Mouse (Mus musculus): ENCODE data around the gene Tepsin. TPM values are rescaled to one million over a fixed set of nuclear protein-coding genes. Genes with fewer than 3 reads are reported as not detected.

The Tepsin gene
- polyA plus RNA-seq, 1 experiment from 2014 or later = 9.3 TPM

DNA sequence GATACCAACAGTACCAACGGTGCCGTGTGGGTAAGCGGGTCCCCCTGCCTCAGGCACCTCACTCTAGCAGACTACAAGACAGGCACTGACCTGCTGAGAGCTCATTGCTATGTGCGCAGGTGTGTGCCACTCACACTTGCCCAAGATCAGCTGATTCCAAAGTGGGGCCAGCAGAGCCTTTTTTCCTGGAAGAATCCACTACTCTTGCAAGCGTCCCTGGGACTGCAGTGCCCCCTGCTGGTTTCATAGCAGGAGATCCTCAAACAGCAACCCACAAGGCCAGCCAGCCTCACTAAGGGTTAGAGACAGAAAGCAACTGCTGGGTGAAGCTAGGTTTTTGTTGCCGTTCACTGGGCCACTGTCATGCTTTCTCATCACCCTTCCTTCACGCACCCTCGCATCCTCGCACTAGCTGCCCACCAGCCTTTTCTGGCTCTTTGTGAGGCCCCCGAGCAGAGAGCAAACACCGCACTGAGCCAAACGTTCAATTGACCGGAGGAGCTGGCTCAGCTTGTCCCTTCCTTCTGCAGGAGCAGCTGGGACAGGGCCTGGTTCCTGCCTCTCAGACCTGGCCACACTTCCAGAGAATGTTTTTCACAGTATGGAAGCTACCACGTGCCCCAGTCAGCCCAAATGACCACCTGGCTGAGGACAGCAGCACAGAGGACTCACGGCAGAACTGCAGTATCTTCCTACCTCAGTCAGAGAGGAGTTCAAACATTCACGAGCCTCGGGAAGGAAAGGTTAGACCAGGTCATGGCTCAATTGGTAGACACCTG, 22.3 kb upstream of the Tepsin start:
- 93% methylated on average over 17 of the region's 17 CpGs for WGBS (ENCODE audit: missing documents)
- Histone ChIP-seq H3K4me3 (ENCODE audit: inconsistent target) (no peak overlapping the region), H3K36me3 (ENCODE audit: inconsistent target) (peaks cover 75% of the 10 kb centered on the region), H3K27ac (no peak overlapping the region), H3K79me2 (ENCODE audit: inconsistent target) (peaks cover 8% of the 10 kb centered on the region; the same call in 1 of the 2 replicates)

DNA sequence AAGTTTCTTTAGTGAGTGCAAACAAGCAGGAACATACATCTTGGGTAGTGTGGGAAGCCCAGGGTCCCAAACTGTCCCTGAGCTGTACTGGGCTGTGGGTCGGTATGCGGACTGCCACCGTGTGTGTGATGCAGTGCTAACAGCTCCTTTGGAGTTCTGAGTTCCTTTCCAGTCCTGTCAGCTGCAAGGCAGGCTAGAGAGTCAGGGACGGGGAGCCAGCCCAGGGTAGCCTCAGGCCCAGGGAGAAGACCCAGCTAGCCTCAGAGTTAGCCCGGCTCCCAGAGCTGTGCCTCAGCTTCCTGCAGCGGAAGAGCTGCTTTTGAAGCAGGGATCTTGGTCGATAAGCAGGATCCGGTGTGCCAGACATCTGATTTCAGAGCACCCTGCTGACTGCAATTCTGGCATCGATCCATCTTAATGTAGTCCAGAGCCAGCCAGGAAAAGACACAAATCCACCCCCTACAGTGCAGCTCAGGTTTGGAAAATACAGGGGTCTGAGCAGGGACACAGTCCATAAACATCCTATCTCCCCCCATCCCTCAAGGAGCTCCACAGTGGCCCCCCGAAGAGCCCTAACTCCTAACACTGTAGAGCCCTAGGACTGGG, 21.5 kb upstream of the Tepsin start:
- Histone ChIP-seq H3K4me3 (ENCODE audit: inconsistent target) (no peak overlapping the region), H3K79me2 (ENCODE audit: inconsistent target) (peaks cover 5% of the 10 kb centered on the region; the same call in 1 of the 2 replicates), H3K36me3 (ENCODE audit: inconsistent target) (peaks cover 79% of the 10 kb centered on the region), H3K27ac (no peak overlapping the region)
- 96% methylated on average over 10 of the region's 10 CpGs for WGBS (ENCODE audit: missing documents)

DNA sequence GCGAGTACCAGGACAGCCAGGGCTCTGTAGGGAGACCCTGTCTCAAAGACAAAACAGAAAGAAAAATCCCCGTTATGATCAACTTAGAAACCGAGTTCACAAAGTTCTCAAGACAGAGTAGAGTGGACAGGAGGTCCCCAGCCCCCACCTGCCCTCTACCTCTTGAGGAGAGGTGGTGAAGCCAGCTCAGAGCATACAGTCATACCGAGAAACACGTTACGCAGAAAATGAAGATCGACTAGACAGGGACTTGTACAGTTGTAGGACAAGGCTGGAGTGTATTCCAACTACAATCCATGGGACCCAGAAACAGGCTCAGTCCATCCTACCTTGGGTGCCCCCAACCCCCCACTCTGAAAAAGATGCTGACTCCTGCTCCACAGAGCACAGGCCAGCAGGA, 20.6 kb upstream of the Tepsin start:
- H3K27ac ChIP-seq = no peak overlapping the region
- WGBS (ENCODE audit: missing documents) = 90% methylated on average over 7 of the region's 7 CpGs
- H3K79me2 ChIP-seq (ENCODE audit: inconsistent target) = no peaks in the 10 kb centered on the region; the same call in 1 of the 2 replicates
- no peak overlapping the region for H3K4me3 ChIP-seq (ENCODE audit: inconsistent target)
- H3K36me3 ChIP-seq (ENCODE audit: inconsistent target) = peaks cover 77% of the 10 kb centered on the region

DNA sequence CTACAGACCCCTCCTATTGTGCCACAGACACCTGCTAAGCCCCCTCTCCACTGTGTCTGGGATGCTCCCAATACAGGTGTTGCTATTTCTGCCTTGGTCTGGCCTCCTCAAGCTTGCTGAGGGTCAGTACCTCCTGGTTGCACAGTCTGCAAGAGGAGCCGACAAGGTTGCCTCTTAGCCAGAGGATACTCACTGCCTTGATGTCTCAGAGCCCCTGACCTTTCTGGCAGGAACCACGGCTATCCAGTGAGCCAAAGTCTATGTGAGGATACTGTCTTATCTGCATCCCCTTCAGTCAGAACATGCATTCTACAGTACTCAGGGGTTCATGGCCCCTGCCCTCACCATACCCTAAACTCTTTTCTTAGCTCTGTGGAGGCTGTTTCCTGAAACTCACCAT, 19.1 kb upstream of the Tepsin start:
- Histone ChIP-seq H3K4me3 (ENCODE audit: inconsistent target) (no peak overlapping the region), H3K79me2 (ENCODE audit: inconsistent target) (no peaks in the 10 kb centered on the region; the same call in 1 of the 2 replicates), H3K36me3 (ENCODE audit: inconsistent target) (peaks cover 69% of the 10 kb centered on the region), H3K27ac (no peak overlapping the region)
- 83% methylated on average over 2 of the region's 2 CpGs for WGBS (ENCODE audit: missing documents)

DNA sequence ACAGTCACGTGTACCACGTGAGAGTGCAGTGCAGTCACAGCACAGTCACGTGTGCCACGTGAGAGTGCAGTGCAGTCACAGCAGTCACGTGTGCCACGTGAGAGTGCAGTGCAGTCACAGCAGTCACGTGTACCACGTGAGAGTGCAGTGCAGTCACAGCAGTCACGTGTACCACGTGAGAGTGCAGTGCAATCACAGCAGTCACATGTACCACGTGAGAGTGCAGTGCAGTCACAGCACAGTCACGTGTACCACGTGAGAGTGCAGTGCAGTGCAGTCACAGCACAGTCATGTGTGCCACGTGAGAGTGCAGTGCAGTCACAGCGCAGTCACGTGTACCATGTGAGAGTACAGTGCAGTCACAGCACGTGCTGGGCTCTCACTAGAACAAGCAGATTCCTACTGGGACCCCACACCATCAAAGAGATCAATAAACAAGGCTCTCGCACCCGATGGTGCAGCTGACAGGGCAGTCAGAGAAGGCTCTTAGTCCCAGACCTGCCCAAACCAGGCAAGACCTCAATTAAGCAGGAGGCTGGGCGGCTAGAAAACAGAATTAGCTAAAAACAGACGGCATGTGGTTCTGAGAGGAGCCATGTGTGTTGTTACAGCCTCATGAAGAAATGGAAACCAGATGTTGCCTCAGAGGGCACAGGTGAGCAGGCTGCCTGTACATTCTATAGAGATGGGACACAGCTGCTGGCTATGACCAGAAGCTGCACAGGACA, 16.1 kb upstream of the Tepsin start:
- 96% methylated on average over 21 of the region's 21 CpGs for WGBS (ENCODE audit: missing documents)
- H3K27ac ChIP-seq = no peak overlapping the region
- no peaks in the 10 kb centered on the region for H3K79me2 ChIP-seq (ENCODE audit: inconsistent target)
- no peak overlapping the region for H3K4me3 ChIP-seq (ENCODE audit: inconsistent target)
- peaks cover 63% of the 10 kb centered on the region for H3K36me3 ChIP-seq (ENCODE audit: inconsistent target)

DNA sequence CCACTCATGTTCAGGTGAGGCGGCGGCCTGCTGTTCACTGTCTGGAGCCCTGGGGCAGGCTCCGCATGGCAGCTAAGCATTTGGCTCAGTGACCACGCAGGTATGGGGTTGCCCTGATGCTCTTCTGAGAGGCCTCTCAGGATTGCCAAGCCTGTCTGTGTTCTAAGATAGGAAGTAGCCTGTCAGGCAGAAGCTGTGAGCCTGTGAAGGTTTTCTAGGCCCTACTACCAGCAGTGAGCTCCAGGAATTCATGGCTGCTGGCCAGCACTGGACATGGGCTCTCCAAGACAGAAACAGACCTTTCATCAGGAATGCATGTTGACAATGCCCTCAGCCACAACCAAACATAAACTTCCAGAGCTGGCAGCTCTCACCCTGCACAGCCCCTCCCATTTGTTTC, 13.6 kb upstream of the Tepsin start:
- Histone ChIP-seq H3K36me3 (ENCODE audit: inconsistent target) (peaks cover 69% of the 10 kb centered on the region), H3K4me3 (ENCODE audit: inconsistent target) (no peak overlapping the region), H3K27ac (no peak overlapping the region), H3K79me2 (ENCODE audit: inconsistent target) (no peaks in the 10 kb centered on the region)
- WGBS (ENCODE audit: missing documents) = 93% methylated on average over 4 of the region's 4 CpGs

DNA sequence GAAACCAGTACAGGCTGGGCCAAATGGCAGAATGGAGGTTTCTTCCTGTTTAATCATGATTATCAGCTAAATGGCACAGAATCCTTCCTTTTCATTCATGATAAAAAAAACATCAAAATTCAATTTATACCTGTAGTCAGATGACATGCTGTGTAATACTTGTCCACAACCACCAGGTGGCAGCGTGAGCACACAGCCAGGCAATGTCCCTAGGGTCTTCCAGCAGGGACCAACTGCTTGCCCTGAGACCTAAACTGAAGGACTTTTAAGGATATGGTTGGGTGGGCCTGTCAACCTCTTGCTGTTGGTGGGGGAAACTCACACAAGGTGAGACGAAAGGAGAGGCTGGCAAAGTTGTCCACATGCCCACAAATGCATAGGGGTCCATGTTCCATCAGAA, 12.5 kb upstream of the Tepsin start:
- no peaks in the 10 kb centered on the region for H3K79me2 ChIP-seq (ENCODE audit: inconsistent target)
- 50% methylated on average over 2 of the region's 2 CpGs for WGBS (ENCODE audit: missing documents)
- H3K4me3 ChIP-seq (ENCODE audit: inconsistent target) = no peak overlapping the region
- peaks cover 69% of the 10 kb centered on the region for H3K36me3 ChIP-seq (ENCODE audit: inconsistent target)
- H3K27ac ChIP-seq = no peak overlapping the region

DNA sequence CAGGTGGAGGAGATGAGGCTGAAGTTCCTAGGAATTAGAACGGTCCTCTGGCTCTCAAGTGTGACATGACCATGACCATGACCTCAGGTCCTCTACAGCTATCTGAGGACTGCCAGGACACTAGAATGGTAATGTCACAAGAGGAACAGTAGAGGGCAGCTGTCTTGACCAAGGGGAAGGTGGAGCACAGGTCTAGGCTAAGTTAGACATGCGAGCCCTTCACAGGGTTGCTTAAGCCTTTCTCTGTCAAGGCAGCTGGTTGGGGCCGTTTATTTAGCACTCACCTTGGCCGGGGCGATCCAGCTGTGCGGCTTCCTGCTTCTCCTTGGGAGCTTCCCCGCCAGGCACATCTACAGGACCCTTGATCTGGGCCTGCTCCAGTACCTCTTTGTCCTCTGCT, 12.0 kb upstream of the Tepsin start:
- 89% methylated on average over 7 of the region's 7 CpGs for WGBS (ENCODE audit: missing documents)
- Histone ChIP-seq H3K36me3 (ENCODE audit: inconsistent target) (peaks cover 69% of the 10 kb centered on the region), H3K79me2 (ENCODE audit: inconsistent target) (no peaks in the 10 kb centered on the region), H3K4me3 (ENCODE audit: inconsistent target) (no peak overlapping the region), H3K27ac (no peak overlapping the region)

DNA sequence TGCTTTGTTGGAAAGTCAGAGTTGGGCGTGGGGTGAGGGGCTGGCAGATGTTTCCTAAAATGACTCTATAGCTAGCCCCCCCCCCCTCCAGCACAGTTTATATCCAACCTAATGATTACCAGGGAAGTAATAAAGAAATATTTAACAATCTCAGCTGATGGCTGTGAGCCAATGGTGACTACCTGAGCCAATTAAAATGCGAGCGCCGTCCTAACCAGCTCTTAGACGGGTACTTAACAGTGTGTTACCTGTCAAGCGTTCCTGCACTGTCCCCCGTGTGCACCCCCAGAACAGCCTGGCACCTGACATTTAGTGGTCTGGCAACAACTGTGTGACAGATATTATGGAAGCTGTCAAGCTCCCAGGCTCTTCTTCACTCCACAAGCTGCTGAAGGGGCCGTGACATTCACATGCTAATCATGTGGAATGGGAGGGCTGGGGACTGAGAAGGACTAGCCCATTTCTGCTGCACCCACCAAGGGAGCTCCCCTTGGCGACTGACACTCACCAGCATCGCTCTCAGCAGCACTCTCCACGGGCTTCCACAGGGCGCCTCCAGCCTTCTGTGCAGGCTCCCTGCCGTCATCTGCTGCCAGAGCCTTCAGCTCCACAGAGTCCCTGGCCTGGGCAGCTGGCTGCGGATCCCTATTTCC, 11.2 kb upstream of the Tepsin start:
- Histone ChIP-seq H3K36me3 (ENCODE audit: inconsistent target) (peaks cover 69% of the 10 kb centered on the region), H3K27ac (no peak overlapping the region), H3K79me2 (ENCODE audit: inconsistent target) (no peaks in the 10 kb centered on the region), H3K4me3 (ENCODE audit: inconsistent target) (no peak overlapping the region)
- 94% methylated on average over 12 of the region's 14 CpGs for WGBS (ENCODE audit: missing documents)

DNA sequence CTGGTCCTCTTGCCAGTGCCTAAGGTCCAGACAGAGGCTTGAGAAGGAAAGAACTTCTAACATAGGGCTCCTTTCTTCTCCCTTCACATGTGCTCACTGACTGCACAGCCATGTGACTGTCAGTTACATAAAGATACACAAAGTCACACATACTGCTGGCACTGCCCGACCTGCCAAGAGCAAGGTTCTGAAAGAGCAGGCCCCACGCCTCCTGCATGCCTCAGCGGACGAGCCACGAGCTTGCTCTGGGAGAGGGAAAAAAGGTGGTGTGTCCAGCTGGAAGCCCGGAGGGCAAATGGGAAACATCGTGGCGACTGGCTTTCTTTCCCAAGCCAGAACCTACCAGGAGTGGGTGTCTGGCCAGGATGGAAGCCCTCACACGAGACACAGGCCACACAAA, 9.3 kb upstream of the Tepsin start:
- no peak overlapping the region for H3K4me3 ChIP-seq (ENCODE audit: inconsistent target)
- H3K79me2 ChIP-seq (ENCODE audit: inconsistent target) = no peaks in the 10 kb centered on the region
- 95% methylated on average over 4 of the region's 9 CpGs for WGBS (ENCODE audit: missing documents)
- peaks cover 69% of the 10 kb centered on the region for H3K36me3 ChIP-seq (ENCODE audit: inconsistent target)
- H3K27ac ChIP-seq = no peak overlapping the region

DNA sequence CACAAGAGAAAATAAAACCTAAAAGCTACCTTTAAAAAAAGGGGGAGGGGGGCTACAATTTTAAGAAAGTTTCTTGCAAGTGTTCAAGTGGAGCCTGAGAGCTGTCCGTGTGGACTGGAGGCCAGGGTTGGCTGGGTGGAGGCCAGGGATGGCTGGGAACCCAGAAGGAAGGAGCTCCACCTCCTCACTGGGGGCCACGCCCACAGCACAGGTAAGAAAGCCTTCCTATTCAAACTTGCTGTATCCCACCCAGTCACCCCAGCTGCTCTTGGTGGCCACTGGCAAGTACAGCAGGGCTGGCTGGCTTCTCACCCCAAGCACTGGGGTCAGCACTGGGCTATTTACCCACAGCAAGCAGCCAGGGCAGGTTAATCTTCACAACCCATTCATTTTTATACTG, 8.5 kb upstream of the Tepsin start:
- Histone ChIP-seq H3K36me3 (ENCODE audit: inconsistent target) (peaks cover 67% of the 10 kb centered on the region), H3K4me3 (ENCODE audit: inconsistent target) (no peak overlapping the region), H3K27ac (no peak overlapping the region), H3K79me2 (ENCODE audit: inconsistent target) (no peaks in the 10 kb centered on the region)
- 85% methylated on average over 2 of the region's 2 CpGs for WGBS (ENCODE audit: missing documents)

DNA sequence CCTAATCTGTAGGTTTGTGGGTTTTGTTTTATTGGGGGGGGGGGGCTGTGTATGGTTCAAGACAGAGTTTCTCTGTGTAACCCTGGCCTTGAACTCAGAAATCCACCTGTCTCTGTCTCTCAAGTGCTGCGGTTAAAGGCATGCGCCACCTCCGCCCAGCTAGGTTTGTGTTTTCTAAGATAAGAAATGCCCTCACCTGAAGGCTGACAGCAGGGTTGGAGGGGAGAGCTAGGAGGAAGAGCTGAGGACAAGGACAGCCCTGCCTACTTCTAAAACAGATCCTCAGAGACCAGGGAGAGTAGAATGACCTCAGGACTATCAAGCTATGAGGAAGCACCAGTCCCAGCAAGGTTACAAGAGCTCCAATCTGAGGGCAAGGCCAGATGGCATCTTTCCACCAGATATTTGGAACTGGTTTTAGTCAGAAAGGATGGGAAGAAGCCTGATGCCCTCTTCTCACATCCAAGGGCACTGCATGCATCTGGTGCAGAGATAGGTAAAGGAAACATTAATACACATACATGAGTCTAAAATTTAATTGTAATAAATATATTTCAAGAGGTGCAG, 5.0 kb upstream of the Tepsin start:
- Histone ChIP-seq H3K4me3 (ENCODE audit: inconsistent target) (no peak overlapping the region), H3K36me3 (ENCODE audit: inconsistent target) (peaks cover 46% of the 10 kb centered on the region), H3K27ac (no peak overlapping the region), H3K79me2 (ENCODE audit: inconsistent target) (peaks cover 8% of the 10 kb centered on the region; the same call in 1 of the 2 replicates)
- WGBS (ENCODE audit: missing documents) = 100% methylated on average over 3 of the region's 3 CpGs

DNA sequence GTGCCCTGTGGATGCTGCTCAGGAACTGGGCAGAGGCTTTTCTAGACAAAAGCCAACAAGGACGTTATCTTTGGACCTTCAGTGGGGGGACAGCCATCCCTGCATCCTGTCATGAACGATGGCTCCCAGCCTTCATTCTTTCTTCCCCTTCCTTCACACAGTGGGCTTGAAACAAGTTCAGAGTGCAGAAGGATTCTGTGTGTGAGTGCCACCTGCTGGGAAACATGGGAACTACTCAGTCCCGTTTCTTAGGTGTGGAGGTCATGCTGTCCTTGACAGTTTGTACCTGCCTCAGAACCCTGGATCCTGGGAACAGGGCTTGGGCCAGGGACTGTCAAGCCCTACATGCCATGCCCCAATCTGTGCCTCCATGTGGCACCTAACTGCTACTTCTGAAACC, 2.5 kb upstream of the Tepsin start:
- peaks cover 22% of the 10 kb centered on the region; the same call in 1 of the 2 replicates for H3K36me3 ChIP-seq (ENCODE audit: inconsistent target)
- no peak overlapping the region for H3K4me3 ChIP-seq (ENCODE audit: inconsistent target)
- H3K27ac ChIP-seq = no peak overlapping the region
- 0% methylated on average over 3 of the region's 3 CpGs for WGBS (ENCODE audit: missing documents)
- H3K79me2 ChIP-seq (ENCODE audit: inconsistent target) = peaks cover 26% of the 10 kb centered on the region; the same call in 1 of the 2 replicates

DNA sequence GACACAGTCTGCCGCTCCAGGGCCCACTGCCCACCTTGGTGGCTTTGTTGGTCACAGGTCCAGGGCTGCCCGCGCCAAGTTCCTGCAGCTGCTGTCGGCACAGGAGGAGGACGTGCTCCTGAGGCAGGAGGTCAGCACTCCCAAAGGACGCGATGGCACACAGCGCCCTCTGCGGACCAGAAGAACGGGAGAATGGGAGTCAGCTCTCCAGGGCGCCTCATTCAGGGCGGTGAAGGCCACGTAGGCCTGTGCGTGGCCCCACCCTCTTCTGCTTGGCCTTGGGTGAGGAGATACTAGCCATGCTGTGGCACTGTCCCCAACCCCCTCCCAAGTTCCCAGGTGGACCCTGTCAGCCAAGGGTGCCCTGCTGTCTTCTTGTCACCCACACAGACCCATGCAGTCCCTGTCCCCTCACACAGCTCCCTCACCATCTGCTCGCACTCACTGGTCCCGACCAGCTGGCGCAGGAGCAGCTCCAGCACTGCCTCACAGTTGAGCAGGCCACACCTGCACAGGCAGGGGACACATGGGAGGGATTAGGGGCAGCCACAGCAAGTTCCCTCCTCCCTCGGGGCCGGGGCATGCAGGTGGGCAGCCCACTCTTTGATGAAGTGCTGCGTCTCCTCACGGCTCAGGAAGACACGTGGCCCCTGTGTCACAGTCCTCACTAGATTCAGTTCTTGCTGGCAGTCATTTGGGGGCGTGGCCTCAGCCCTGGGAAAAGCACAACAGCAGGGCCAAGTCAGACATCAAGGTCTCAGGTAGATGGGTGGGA, 5.5 kb downstream of the Tepsin start:
- no peak overlapping the region for H3K4me3 ChIP-seq (ENCODE audit: inconsistent target)

More for the DNA sequence above, 5.5 kb downstream of the Tepsin start:
- Histone ChIP-seq H3K36me3 (ENCODE audit: inconsistent target) (peaks cover 47% of the 10 kb centered on the region), H3K27ac (no peak overlapping the region), H3K79me2 (ENCODE audit: inconsistent target) (peaks cover 14% of the 10 kb centered on the region; the same call in 1 of the 2 replicates)
- 96% methylated on average over 23 of the region's 23 CpGs for WGBS (ENCODE audit: missing documents)
